ENCODE assay signal across 8 mouse cellular contexts in genomic region chr1:55193316-55193715, GRCm38 (mm10). TPM values are rescaled to one million over a fixed set of nuclear protein-coding genes. Genes with fewer than 3 reads are reported as not detected.
DNase-seq lines count a peak whose midpoint lies in the region; ATAC-seq lines count a peak whose summit lies in the region.

No protein-coding gene starts in this region.

- peaks cover 40% of the 10 kb centered on the region for H3K4me1 ChIP-seq in embryonic facial prominence, embryonic 10.5 days
- H3K4me1 ChIP-seq in heart, embryonic 15.5 days (replicated peaks), result peaks cover 19% of the 10 kb centered on the region
- H3K4me1 ChIP-seq in midbrain, embryonic 13.5 days (replicated peaks), result peaks cover 38% of the 10 kb centered on the region

- DNase-seq in gastrocnemius, postnatal 10 days, result peak; percentile 66
- DNase-seq in gastrocnemius, adult 8-10 months (ENCODE audit: low spot score in 2 of 2), result no peak
- DNase-seq in embryonic facial prominence, embryonic 10.5 days (ENCODE audit: low spot score), result peak; percentile 75
- peak; percentile 92 for DNase-seq in kidney, postnatal 10 days
- no peak for DNase-seq in urinary bladder, postnatal 10 days (ENCODE audit: low spot score)

- peaks cover 6% of the 10 kb centered on the region; the same call in 1 of the 2 replicates for H3K36me3 ChIP-seq in embryonic facial prominence, embryonic 10.5 days (replicated peaks)
- H3K36me3 ChIP-seq in heart, embryonic 15.5 days, result no peaks in the 10 kb centered on the region
- H3K36me3 ChIP-seq in midbrain, embryonic 13.5 days, result no peaks in the 10 kb centered on the region

- 32% methylated on average over 2 of the region's 2 CpGs for WGBS in embryonic facial prominence, embryonic 10.5 days
- WGBS in heart, embryonic 15.5 days, result 37% methylated on average over 2 of the region's 2 CpGs
- WGBS in midbrain, embryonic 13.5 days, result 43% methylated on average over 2 of the region's 2 CpGs

- H3K9me3 ChIP-seq in embryonic facial prominence, embryonic 10.5 days, result no peaks in the 10 kb centered on the region
- no peaks in the 10 kb centered on the region for H3K9me3 ChIP-seq in heart, embryonic 15.5 days (replicated peaks)
- H3K9me3 ChIP-seq in midbrain, embryonic 13.5 days, result no peaks in the 10 kb centered on the region

- H3K4me2 ChIP-seq in heart, embryonic 15.5 days, result no peak overlapping the region
- no peak overlapping the region for H3K4me2 ChIP-seq in midbrain, embryonic 13.5 days (replicated peaks)

- ATAC-seq in heart, embryonic 15.5 days (replicated peaks; ENCODE audit: insufficient number of reproducible peaks, insufficient read depth, low FRiP score, low read depth), result peak; percentile 77
- peak; percentile 41; the same call in 1 of the 2 replicates for ATAC-seq in midbrain, embryonic 13.5 days
- no peak for ATAC-seq in CD4-positive, CD25-positive, alpha-beta regulatory T cell, adult 4 months

- no peak overlapping the region for H3K4me3 ChIP-seq in embryonic facial prominence, embryonic 10.5 days
- no peak overlapping the region for H3K4me3 ChIP-seq in heart, embryonic 15.5 days
- H3K4me3 ChIP-seq in midbrain, embryonic 13.5 days (replicated peaks), result no peak overlapping the region

- no peak overlapping the region for H3K9ac ChIP-seq in heart, embryonic 15.5 days
- H3K9ac ChIP-seq in midbrain, embryonic 13.5 days (replicated peaks), result no peak overlapping the region

- H3K27me3 ChIP-seq in embryonic facial prominence, embryonic 10.5 days (replicated peaks; ENCODE audit: low read depth, poor library complexity, severe bottlenecking), result peaks cover 4% of the 10 kb centered on the region
- no peaks in the 10 kb centered on the region for H3K27me3 ChIP-seq in heart, embryonic 15.5 days
- H3K27me3 ChIP-seq in midbrain, embryonic 13.5 days, result peaks cover 6% of the 10 kb centered on the region; the same call in 1 of the 2 replicates

- peak overlapping the region; percentile 62 for H3K27ac ChIP-seq in embryonic facial prominence, embryonic 10.5 days (replicated peaks)
- H3K27ac ChIP-seq in heart, embryonic 15.5 days, result peak overlapping the region; percentile 71
- H3K27ac ChIP-seq in midbrain, embryonic 13.5 days, result peak overlapping the region; percentile 56

RNA-seq across cellular contexts. Expression of gene Rftn2, which starts 33.3 kb away (rescaled TPM):
- 10 to 100 TPM; 12.6 to 17.3 TPM for total RNA-seq in gastrocnemius, postnatal 10 days (2021)
- total RNA-seq in gastrocnemius, adult 8-10 months (2022), result 1 to 10 TPM; 2.2 to 4.0 (median 3.5) TPM
- polyA plus RNA-seq in embryonic facial prominence, embryonic 10.5 days (2016; fragmentation: Nextera tagmentation; extraction: Ambion mirVana), result 10.6 and 13.6 TPM in 2 replicates
- polyA plus RNA-seq in heart, embryonic 15.5 days (2015; fragmentation: Nextera tagmentation; extraction: Ambion mirVana), result 9.4 and 10.3 TPM in 2 replicates
- polyA plus RNA-seq in midbrain, embryonic 13.5 days (2015; fragmentation: Nextera tagmentation; extraction: Ambion mirVana), result 7.6 and 8.5 TPM in 2 replicates
- 1 to 10 TPM; 7.7 to 9.1 TPM for polyA plus RNA-seq in CD4-positive, CD25-positive, alpha-beta regulatory T cell, adult 4 months (2017; shearing (Covaris generic))

RNA-seq across cellular contexts. Expression of gene Mars2, which starts 43.7 kb away (rescaled TPM):
- total RNA-seq in gastrocnemius, postnatal 10 days (2021), result 1 to 10 TPM; 3.8 to 4.0 TPM
- 1 to 10 TPM; 2.4 to 2.8 (median 2.8) TPM for total RNA-seq in gastrocnemius, adult 8-10 months (2022)
- polyA plus RNA-seq in embryonic facial prominence, embryonic 10.5 days (2016; fragmentation: Nextera tagmentation; extraction: Ambion mirVana), result 3.2 and 3.4 TPM in 2 replicates
- 3.3 and 3.5 TPM in 2 replicates for polyA plus RNA-seq in heart, embryonic 15.5 days (2015; fragmentation: Nextera tagmentation; extraction: Ambion mirVana)
- 3.2 and 3.6 TPM in 2 replicates for polyA plus RNA-seq in midbrain, embryonic 13.5 days (2015; fragmentation: Nextera tagmentation; extraction: Ambion mirVana)
- 1 to 10 TPM; 3.7 to 4.2 TPM for polyA plus RNA-seq in CD4-positive, CD25-positive, alpha-beta regulatory T cell, adult 4 months (2017; shearing (Covaris generic))

Comparison
In these comparisons a context has a peak if more than half of its experiments do, and no peak if none do; other contexts are left out.
1. DNase-seq: peak in gastrocnemius, postnatal 10 days (single experiment), embryonic facial prominence, embryonic 10.5 days (single experiment) and kidney, postnatal 10 days (single experiment); none in gastrocnemius, adult 8-10 months (0 of 2) and urinary bladder, postnatal 10 days (single experiment).
2. Peak in every context shown above with its lines, with median percentiles within 50 percentile points of each other: H3K27ac ChIP-seq.